In genomic region chr11:90941076-90941475, GRCm38 (mm10) we compare ENCODE assay signal across 21 mouse cellular contexts.
DNase-seq lines count a peak whose midpoint lies in the region; TF ChIP-seq lines count a peak whose summit lies in the region.
"Had no signal": no experiment of that assay in that cellular context is flagged by ENCODE, and none has a peak within 500 bp of the region (broad histone marks: within the 10 kb centered on the region; RNA-seq: fewer than 3 reads in every experiment).

No protein-coding gene starts in this region.

- 0 out of 2 replicates have a peak overlapping the region, but pooled peaks have one; percentile 30 for H3K27ac ChIP-seq in left cerebral cortex, adult 2 months
- H3K27ac ChIP-seq: kidney, postnatal 0 days; liver, embryonic 12.5 days; midbrain, embryonic 13.5 days had no signal

- TF ChIP-seq CTCF in left cerebral cortex, adult 2 months (IDR thresholded peaks at IDR 0.05), result no peak

- no peak overlapping the region for H3K4me3 ChIP-seq in left cerebral cortex, adult 2 months
- H3K4me3 ChIP-seq: erythroblast, embryonic 14.5 days; liver, embryonic 12.5 days; midbrain, embryonic 13.5 days had no signal

- intact Hi-C loops in left cerebral cortex, adult 2 months (cut with DNase I), result loop anchor here (2.0 kb wide), 1 partner anchor 76 kb away; no protein-coding TSS in a partner anchor

- DNase-seq in frontal cortex, postnatal 14 days (ENCODE audit: low spot score in 2 of 2), result peak; percentile 4 to 5
- peak in 1 of 2 experiments; percentile 18 for DNase-seq in left cerebral cortex, adult 2 months (ENCODE audit: extremely low spot score in 1 of 2, low spot score in 2 of 2)
- peak; percentile 46 for DNase-seq in right cerebral cortex, adult 18-20 months
- DNase-seq in right cerebral cortex, postnatal 36 days (ENCODE audit: low spot score in 2 of 2), result peak; percentile 5 to 8
- no peak for DNase-seq in thymus, postnatal 36 days
- DNase-seq in kidney, adult 8-10 months, result no peak
- no peak for DNase-seq in kidney, postnatal 36 days
- no peak for DNase-seq in layer of hippocampus, adult 18-20 months (ENCODE audit: low spot score in 2 of 2)
- DNase-seq: adrenal gland, postnatal 25 days; B cell, adult 2 months; cerebellum, adult 2 months; cerebellum, postnatal 14 days; forebrain, postnatal 0 days; kidney, adult 18-20 months; layer of hippocampus, adult 9-11 months; liver, postnatal 0 days; lung, postnatal 36 days had no signal

Comparison
In these comparisons a context has a peak if more than half of its experiments do, and no peak if none do; other contexts are left out.
1. DNase-seq: peak in frontal cortex, postnatal 14 days (2 of 2), right cerebral cortex, adult 18-20 months (single experiment) and right cerebral cortex, postnatal 36 days (2 of 2); none in thymus, postnatal 36 days (0 of 2), kidney, adult 8-10 months (0 of 2), kidney, postnatal 36 days (0 of 2) and layer of hippocampus, adult 18-20 months (0 of 2).